Mouse (Mus musculus) A20 (cell line): ENCODE results near the gene Evx2.

ENCODE experiments used
- DNase-seq: peaks from one replicate; pipeline ENCODE4 v3.0.0-alpha.2; 2011; ENCODE audit warnings: low read depth, low spot score

Gene Evx2

GRCm38 (mm10) chr2:74620368-74620767 lies 39.0 kb downstream of the Evx2 start:
- no peak for DNase-seq

GRCm38 (mm10) chr2:74619676-74620246 lies 39.6 kb downstream of the Evx2 start:
- DNase-seq = no peak

GRCm38 (mm10) chr2:74617706-74618105 lies 41.7 kb downstream of the Evx2 start:
- DNase-seq = no peak

- DNase-seq = no peak
Measured at GRCm38 (mm10) chr2:74611406-74611805, 48.0 kb downstream of the Evx2 start.

GRCm38 (mm10) chr2:74609350-74609749 lies 50.0 kb downstream of the Evx2 start:
- no peak for DNase-seq

- peak; percentile 4 for DNase-seq
Measured at GRCm38 (mm10) chr2:74606087-74606760, 53.1 kb downstream of the Evx2 start.

GRCm38 (mm10) chr2:74604011-74604410 lies 55.3 kb downstream of the Evx2 start:
- no peak for DNase-seq
